ENCODE assay signal across 23 mouse cellular contexts in genomic region chrX:57212862-57213261, GRCm38 (mm10). TPM values are rescaled to one million over a fixed set of nuclear protein-coding genes. Genes with fewer than 3 reads are reported as not detected.
"Had no signal": no experiment of that assay in that cellular context is flagged by ENCODE, and none has a peak within 500 bp of the region (broad histone marks: within the 10 kb centered on the region; RNA-seq: fewer than 3 reads in every experiment).

No protein-coding gene starts in this region.

- H3K27ac ChIP-seq: limb, embryonic 12.5 days; liver, embryonic 13.5 days; lung, embryonic 15.5 days; midbrain, embryonic 10.5 days; neural tube, embryonic 15.5 days had no signal

- DNase-seq: kidney, adult 18-20 months; kidney, postnatal 10 days; kidney, postnatal 4 days; liver; liver, embryonic 13.5 days; liver, postnatal 0 days; lung, postnatal 36 days; midbrain, embryonic 14.5 days; right cerebral cortex, adult 18-20 months; right cerebral cortex, postnatal 25 days; thymus, adult 2 months; thymus, postnatal 25 days had no signal

- H3K9ac ChIP-seq: limb, embryonic 12.5 days; liver, embryonic 13.5 days; liver, postnatal 0 days; lung, embryonic 15.5 days; neural tube, embryonic 15.5 days had no signal

- ATAC-seq: liver, postnatal 0 days had no signal

- H3K9me3 ChIP-seq: limb, embryonic 12.5 days; liver, embryonic 13.5 days; lung, embryonic 15.5 days; midbrain, embryonic 10.5 days; neural tube, embryonic 15.5 days had no signal

- H3K4me1 ChIP-seq: limb, embryonic 12.5 days; liver, embryonic 13.5 days; lung, embryonic 15.5 days; midbrain, embryonic 10.5 days; neural tube, embryonic 15.5 days had no signal

- H3K36me3 ChIP-seq: limb, embryonic 12.5 days; liver, embryonic 13.5 days; lung, embryonic 15.5 days; midbrain, embryonic 10.5 days; neural tube, embryonic 15.5 days had no signal

- H3K4me3 ChIP-seq: limb, embryonic 12.5 days; liver, embryonic 13.5 days; lung, embryonic 15.5 days; midbrain, embryonic 10.5 days; myocyte; neural tube, embryonic 15.5 days had no signal

- H3K27me3 ChIP-seq: limb, embryonic 12.5 days; liver, embryonic 13.5 days; lung, embryonic 15.5 days; neural tube, embryonic 15.5 days had no signal

- H3K4me2 ChIP-seq: limb, embryonic 12.5 days; liver, embryonic 13.5 days; lung, embryonic 15.5 days; neural tube, embryonic 15.5 days had no signal

RNA-seq across cellular contexts. Expression of gene Cd40lg, which starts 0.9 kb away (rescaled TPM):
- total RNA-seq: layer of hippocampus, postnatal 36 days; left cerebral cortex, adult 8-10 months; left cerebral cortex, postnatal 25 days had no signal
- polyA plus RNA-seq: kidney, embryonic 14.5 days; limb, embryonic 12.5 days; liver, embryonic 13.5 days; liver, postnatal 0 days; lung, embryonic 15.5 days; midbrain, embryonic 10.5 days; midbrain, embryonic 14.5 days; myocyte; neural tube, embryonic 11.5 days; neural tube, embryonic 15.5 days; stomach, embryonic 14.5 days had no signal
